Mouse (Mus musculus): ENCODE measurements around the gene Tgfbr2. TPM values are rescaled to one million over a fixed set of nuclear protein-coding genes. Genes with fewer than 3 reads are reported as not detected.

Tgfbr2 gene
- total and polyA plus RNA-seq, 3 experiments = not detected

DNA sequence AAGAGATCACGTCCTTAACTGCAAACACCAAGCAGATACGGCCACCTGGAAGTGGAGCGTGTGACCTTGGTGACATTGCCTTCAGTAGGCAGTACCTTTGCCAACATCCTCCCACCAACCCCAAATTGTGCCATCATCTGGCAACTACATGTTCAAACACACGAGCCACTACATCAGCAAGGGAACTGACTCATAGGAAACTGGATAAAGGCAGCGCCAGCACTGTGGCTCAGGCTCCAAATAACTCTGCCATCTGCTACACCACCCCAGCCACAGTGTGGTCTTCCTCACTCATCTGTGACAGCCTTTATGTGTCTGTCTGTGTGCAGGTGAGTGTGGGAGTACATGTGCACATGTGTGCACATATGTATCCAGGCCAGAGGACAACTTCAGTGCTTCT, 9.7 kb upstream of the Tgfbr2 start (continued):
- TF ChIP-seq ZC3H11A (IDR thresholded peaks at IDR 0.05; ENCODE audit: low read depth, low read length) = no peak
- TF ChIP-seq E2F4 (IDR thresholded peaks at IDR 0.05; ENCODE audit: borderline replicate concordance, low read depth, low read length) = no peak

DNA sequence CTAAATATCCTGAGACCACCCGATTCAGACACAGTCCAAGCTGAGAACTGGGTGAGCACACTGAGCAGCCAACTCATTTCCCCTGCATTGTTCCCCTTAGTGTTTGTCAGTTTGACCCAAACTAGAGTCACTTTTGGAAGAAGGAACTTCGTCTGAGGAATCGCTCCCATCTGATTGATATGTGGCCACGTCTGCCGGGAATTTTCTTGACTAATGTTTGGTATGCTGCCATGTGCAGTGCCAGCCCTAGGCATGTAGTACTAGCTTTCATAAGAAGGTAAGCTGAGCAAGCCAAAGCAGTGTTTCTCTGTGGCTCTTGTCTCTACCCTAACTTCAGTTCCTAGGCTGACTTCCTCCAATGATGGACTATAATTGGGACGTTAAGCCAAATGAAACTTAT, 7.9 kb upstream of the Tgfbr2 start:
- Histone ChIP-seq H3K4me1 (ENCODE audit: control insufficient read depth in 1 of 2, insufficient read depth in 2 of 2, low read length in 2 of 2) (no peaks in the 10 kb centered on the region), H3K4me3 (ENCODE audit: control insufficient read depth in 1 of 2, insufficient read depth in 1 of 2, low read depth in 2 of 2, low read length in 2 of 2) (no peak overlapping the region), H3K27me3 (ENCODE audit: control insufficient read depth in 1 of 2, insufficient read depth in 2 of 2, low read length in 2 of 2) (no peaks in the 10 kb centered on the region), H3K27ac (ENCODE audit: control insufficient read depth, low read depth, low read length) (no peak overlapping the region), H3K9me3 (replicated peaks; ENCODE audit: insufficient read depth, low read length) (no peaks in the 10 kb centered on the region), H3K79me2 (ENCODE audit: control insufficient read depth, insufficient read depth, low read length, poor library complexity) (no peaks in the 10 kb centered on the region), H3K36me3 (ENCODE audit: control insufficient read depth in 1 of 2, insufficient read depth in 2 of 2, low read length in 2 of 2) (no peaks in the 10 kb centered on the region), H3K9ac (ENCODE audit: control insufficient read depth, low read depth, low read length, poor library complexity, severe bottlenecking) (no peak overlapping the region)
- TF ChIP-seq KAT2A (conservative IDR thresholded peaks at IDR 0.05; ENCODE audit: low read depth, low read length) = no peak
- TF ChIP-seq MYC (IDR thresholded peaks at IDR 0.05; ENCODE audit: low read depth, low read length) = no peak
- no peak for TF ChIP-seq RCOR1 (IDR thresholded peaks at IDR 0.05; ENCODE audit: low read depth, low read length)
- TF ChIP-seq BHLHE40 (IDR thresholded peaks at IDR 0.05; ENCODE audit: borderline replicate concordance, low read depth, low read length) = no peak
- no peak for TF ChIP-seq USF2 (IDR thresholded peaks at IDR 0.05; ENCODE audit: borderline replicate concordance in 1 of 2, insufficient read depth in 1 of 2, low read depth in 1 of 2, low read length in 2 of 2)
- no peak for TF ChIP-seq SIN3A (IDR thresholded peaks at IDR 0.05; ENCODE audit: low read length)
- TF ChIP-seq POLR2AphosphoS2 (IDR thresholded peaks at IDR 0.05; ENCODE audit: low read length) = no peak
- no peak for TF ChIP-seq MEF2A (IDR thresholded peaks at IDR 0.05; ENCODE audit: extremely low read depth, insufficient replicate concordance, low read depth, low read length, poor library complexity, severe bottlenecking)
- no peak for DNase-seq (ENCODE audit: low read depth, low spot score)

DNA sequence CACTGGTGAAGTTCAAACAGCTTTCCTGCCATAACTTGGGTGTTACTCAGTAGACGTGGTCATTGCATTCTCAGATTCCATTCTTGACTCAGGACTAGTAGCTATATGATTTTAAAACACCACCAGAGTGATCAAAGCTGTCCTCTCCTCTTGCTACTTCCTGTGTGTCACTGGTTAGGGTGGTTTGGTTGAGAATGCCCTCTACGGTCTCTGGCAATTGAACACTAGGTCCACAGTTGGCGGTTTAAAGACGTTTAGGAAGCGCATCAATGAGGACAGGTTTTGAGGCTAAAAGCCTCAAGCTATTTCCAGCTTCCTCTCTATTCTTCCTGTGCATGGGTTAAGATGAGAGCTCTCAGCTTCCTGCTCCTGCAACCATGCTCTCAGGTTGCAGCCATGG, 6.4 kb upstream of the Tgfbr2 start:
- no peaks in the 10 kb centered on the region for H3K9me3 ChIP-seq (replicated peaks; ENCODE audit: insufficient read depth, low read length)
- no peak overlapping the region for H3K9ac ChIP-seq (ENCODE audit: control insufficient read depth, low read depth, low read length, poor library complexity, severe bottlenecking)
- H3K27me3 ChIP-seq (ENCODE audit: control insufficient read depth in 1 of 2, insufficient read depth in 2 of 2, low read length in 2 of 2) = no peaks in the 10 kb centered on the region
- H3K4me1 ChIP-seq (ENCODE audit: control insufficient read depth in 1 of 2, insufficient read depth in 2 of 2, low read length in 2 of 2) = no peaks in the 10 kb centered on the region
- H3K79me2 ChIP-seq (ENCODE audit: control insufficient read depth, insufficient read depth, low read length, poor library complexity) = no peaks in the 10 kb centered on the region
- no peak for DNase-seq (ENCODE audit: low read depth, low spot score)
- no peaks in the 10 kb centered on the region for H3K36me3 ChIP-seq (ENCODE audit: control insufficient read depth in 1 of 2, insufficient read depth in 2 of 2, low read length in 2 of 2)
- TF ChIP-seq ELF1 (IDR thresholded peaks at IDR 0.05; ENCODE audit: low read depth, low read length) (no peak), USF2 (IDR thresholded peaks at IDR 0.05; ENCODE audit: borderline replicate concordance in 1 of 2, insufficient read depth in 1 of 2, low read depth in 1 of 2, low read length in 2 of 2) (no peak), ETS1 (IDR thresholded peaks at IDR 0.05; ENCODE audit: low read depth, low read length) (no peak), EP300 (IDR thresholded peaks at IDR 0.05; ENCODE audit: low read depth in 1 of 2, low read length in 2 of 2) (no peak), JUND (IDR thresholded peaks at IDR 0.05; ENCODE audit: low read depth, low read length) (no peak), NELFE (IDR thresholded peaks at IDR 0.05; ENCODE audit: low read depth, low read length) (no peak), NRF1 (IDR thresholded peaks at IDR 0.05; ENCODE audit: insufficient read depth, low read depth, low read length, poor library complexity, severe bottlenecking) (no peak), UBTF (IDR thresholded peaks at IDR 0.05; ENCODE audit: borderline replicate concordance, insufficient read depth, low read depth, low read length) (no peak), KAT2A (conservative IDR thresholded peaks at IDR 0.05; ENCODE audit: low read depth, low read length) (no peak), SIN3A (IDR thresholded peaks at IDR 0.05; ENCODE audit: low read length) (no peak), MYB (IDR thresholded peaks at IDR 0.05; ENCODE audit: low read depth, low read length) (no peak), TAL1 (IDR thresholded peaks at IDR 0.05; ENCODE audit: low read length) (no peak), CTCF (IDR thresholded peaks at IDR 0.05 in 2 of 3, conservative IDR thresholded peaks at IDR 0.05 in 1 of 3; ENCODE audit: control insufficient read depth in 1 of 3, insufficient read depth in 1 of 3, low read depth in 2 of 3, low read length in 3 of 3, poor library complexity in 1 of 3, severe bottlenecking in 1 of 3) (no peak)
- H3K27ac ChIP-seq (ENCODE audit: control insufficient read depth, low read depth, low read length) = no peak overlapping the region
- H3K4me3 ChIP-seq (ENCODE audit: control insufficient read depth in 1 of 2, insufficient read depth in 1 of 2, low read depth in 2 of 2, low read length in 2 of 2) = no peak overlapping the region
